Mouse (Mus musculus) lung, adult 10 weeks (tissue): ENCODE results near the gene 2310057N15Rik. TPM values are rescaled to one million over a fixed set of nuclear protein-coding genes. Genes with fewer than 3 reads are reported as not detected.

Experiments
- polyA plus RNA-seq: library from polyadenylated mRNA; stranded (reverse); fragments of 350-450 nt; fragmentation: Illumina TruSeq; extraction: RNeasy Lipid Tissue Mini Kit (QIAGEN cat#74804); gene quantifications from one replicate; pipeline ENCODE4 v1.2.3, GENCODE M21; 2014; ENCODE audit warnings: low read depth, low replicate concordance; ENCODE audit not compliant: insufficient read depth

The 2310057N15Rik gene
- polyA plus RNA-seq = not detected

DNA sequence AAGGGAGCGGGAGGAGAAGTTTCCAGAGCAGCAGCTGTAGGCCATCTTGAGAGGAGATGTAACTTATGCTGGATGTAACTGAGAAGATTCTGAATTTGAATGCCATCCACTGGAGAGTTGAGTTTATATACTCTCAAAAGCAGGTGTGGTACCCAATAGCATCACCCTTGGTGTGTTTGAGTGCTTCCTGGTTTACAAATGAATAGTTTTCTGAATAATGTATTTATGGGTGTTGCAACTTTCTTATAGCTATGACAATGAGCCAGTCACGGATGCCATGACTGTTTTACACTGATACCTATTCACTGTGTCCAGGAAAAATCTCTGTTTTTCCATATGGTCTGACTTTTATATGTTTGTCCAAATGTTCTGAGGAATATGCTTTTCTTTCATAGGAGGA, at the start of gene 2310057N15Rik:
Gene 2310057N15Rik (minus strand): TSS at position 101 of the 400 bp plus-strand sequence.

GRCm38 (mm10) chr16:88820066-88820465, 46.1 kb upstream of the 2310057N15Rik start, which contains the start of gene Krtap15:
TSS of gene Krtap15 (plus strand) at chr16:88820215.

DNA sequence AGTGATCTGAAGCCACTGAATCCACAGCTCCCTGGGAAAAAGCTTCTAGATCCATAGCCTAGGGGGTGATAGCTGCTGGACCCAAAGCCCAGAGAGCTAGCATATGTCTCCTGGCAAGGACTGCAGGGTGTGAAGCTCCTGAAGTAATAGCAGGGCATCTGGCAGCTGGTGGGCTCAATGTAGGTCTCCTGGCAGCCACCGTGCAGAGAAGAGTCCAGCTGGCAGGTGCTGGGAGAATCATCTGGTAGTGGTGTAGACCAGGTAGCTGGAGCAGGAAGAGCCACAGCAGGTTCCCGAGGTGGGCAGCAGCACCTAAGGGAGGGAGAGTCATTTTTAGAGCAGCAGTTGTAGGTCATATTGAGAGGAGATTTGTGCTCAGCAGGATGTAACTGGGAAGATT, 37.8 kb upstream of the 2310057N15Rik start, which contains the start of gene Gm20741:
Gene Gm20741 (minus strand): TSS at position 394 of the 400 bp plus-strand sequence.

GRCm38 (mm10) chr16:88777596-88777995, 3.6 kb upstream of the 2310057N15Rik start, which contains the start of gene Gm5965:
TSS of gene Gm5965 (plus strand) at chr16:88777896.

DNA sequence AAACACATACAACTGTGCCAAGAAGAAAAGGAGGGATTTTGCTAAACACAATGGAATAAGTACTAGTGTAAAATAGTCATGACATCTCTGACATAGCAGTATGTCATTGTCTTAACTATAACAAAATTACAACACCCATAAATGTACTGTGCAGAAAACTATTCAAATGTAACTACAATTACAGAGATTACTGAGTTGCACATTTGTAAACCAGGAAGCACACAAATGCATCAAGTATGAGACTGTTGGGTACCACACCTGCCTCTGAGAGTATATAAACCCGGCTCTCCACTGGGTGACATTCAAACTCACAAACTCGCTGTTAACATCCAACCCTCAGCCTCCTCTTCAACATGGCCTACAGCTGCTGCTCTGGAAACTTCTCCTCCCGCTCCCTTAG, 15.5 kb downstream of the 2310057N15Rik start, which contains the start of gene 2310034C09Rik:
Gene 2310034C09Rik (plus strand): TSS at position 301 of the 400 bp plus-strand sequence.

DNA sequence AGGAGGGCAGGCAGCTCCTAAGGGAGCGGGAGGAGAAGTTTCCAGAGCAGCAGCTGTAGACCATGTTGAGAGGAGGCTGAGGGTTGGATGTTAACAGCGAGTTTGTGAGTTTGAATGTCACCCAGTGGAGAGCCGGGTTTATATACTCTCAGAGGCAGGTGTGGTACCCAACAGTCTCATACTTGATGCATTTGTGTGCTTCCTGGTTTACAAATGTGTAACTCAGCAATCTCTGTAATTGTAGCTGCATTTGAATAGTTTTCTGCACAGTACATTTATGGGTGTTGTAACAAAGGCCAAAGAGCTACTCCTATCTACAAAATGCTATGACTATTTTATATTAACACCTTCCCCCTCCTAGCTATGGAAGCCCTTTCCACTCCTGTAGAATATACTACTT, 22.5 kb downstream of the 2310057N15Rik start, which contains the start of gene Krtap13:
Gene Krtap13 (minus strand): TSS at position 101 of the 400 bp plus-strand sequence.

DNA sequence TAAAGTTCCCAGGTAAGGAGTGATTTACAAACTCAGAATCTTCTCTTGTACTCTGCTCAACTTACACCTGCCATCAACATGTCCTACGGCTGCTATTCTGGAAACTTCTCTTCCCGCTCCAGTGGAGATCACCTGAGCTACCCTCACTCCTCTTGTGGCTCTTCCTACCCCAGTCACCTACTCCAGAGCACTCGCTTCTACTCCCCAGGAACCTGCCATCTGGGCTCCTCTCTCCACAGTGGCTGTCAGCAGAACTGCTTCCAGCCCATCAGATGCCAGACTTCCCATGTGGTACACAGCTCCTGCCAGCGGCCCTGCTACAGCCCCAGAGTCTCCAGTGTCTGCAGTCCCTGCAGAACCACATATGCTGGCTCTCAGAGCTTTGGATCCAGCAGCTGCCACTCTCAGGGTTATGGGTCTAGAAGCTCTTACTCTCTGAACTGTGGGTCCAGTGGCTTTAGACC, 45.2 kb downstream of the 2310057N15Rik start, which contains the start of gene Krtap13-1:
Gene Krtap13-1 (plus strand): TSS at position 51 of the 464 bp plus-strand sequence.

Other genes starting within 250 kb of the 2310057N15Rik start
- 2.5 TPM for gene Cldn8, start 211.0 kb downstream of the 2310057N15Rik start, polyA plus RNA-seq
- not detected for gene Krtap24-1, start 161.9 kb downstream of the 2310057N15Rik start, polyA plus RNA-seq
- not detected for gene 2310079G19Rik, start 146.5 kb downstream of the 2310057N15Rik start, polyA plus RNA-seq
- not detected for gene Krtap26-1, start 126.4 kb downstream of the 2310057N15Rik start, polyA plus RNA-seq
- not detected for gene Krtap27-1, start 102.5 kb downstream of the 2310057N15Rik start, polyA plus RNA-seq
- gene 2310061N02Rik, start 66.2 kb downstream of the 2310057N15Rik start, polyA plus RNA-seq = not detected
- gene Krtap13-1, start 45.3 kb downstream of the 2310057N15Rik start, polyA plus RNA-seq = not detected
- gene Krtap13, start 22.6 kb downstream of the 2310057N15Rik start, polyA plus RNA-seq = not detected
- gene 2310034C09Rik, start 15.4 kb downstream of the 2310057N15Rik start, polyA plus RNA-seq = not detected
- gene Gm5965, start 3.7 kb upstream of the 2310057N15Rik start, polyA plus RNA-seq = not detected
- not detected for gene Gm20741, start 38.0 kb upstream of the 2310057N15Rik start, polyA plus RNA-seq
- not detected for gene Krtap15, start 46.0 kb upstream of the 2310057N15Rik start, polyA plus RNA-seq
- gene Krtap14, start 51.9 kb upstream of the 2310057N15Rik start, polyA plus RNA-seq = not detected
- gene Krtap19-1, start 95.2 kb upstream of the 2310057N15Rik start, polyA plus RNA-seq = not detected
- gene Krtap19-2, start 100.1 kb upstream of the 2310057N15Rik start, polyA plus RNA-seq = not detected
- not detected for gene Krtap19-3, start 103.8 kb upstream of the 2310057N15Rik start, polyA plus RNA-seq
- gene Krtap19-4, start 110.9 kb upstream of the 2310057N15Rik start, polyA plus RNA-seq = not detected
- not detected for gene Krtap19-5, start 122.3 kb upstream of the 2310057N15Rik start, polyA plus RNA-seq
- gene Krtap19-9b, start 158.1 kb upstream of the 2310057N15Rik start, polyA plus RNA-seq = not detected
- gene Krtap16-3, start 188.7 kb upstream of the 2310057N15Rik start, polyA plus RNA-seq = not detected
- not detected for gene Krtap22-2, start 236.6 kb upstream of the 2310057N15Rik start, polyA plus RNA-seq
- not detected for gene Gm10229, start 241.1 kb upstream of the 2310057N15Rik start, polyA plus RNA-seq